Mouse (Mus musculus) thymus, adult 2 months (tissue): Measurements from ENCODE around the gene Clp1. TPM values are rescaled to one million over a fixed set of nuclear protein-coding genes. Genes with fewer than 3 reads are reported as not detected.

Experiments
- DNase-seq: peaks from one replicate; pipeline ENCODE4 v3.0.0; 2021
- H3K27ac ChIP-seq: fragments of 200-500 bp; 2 replicates; pipeline ENCODE4 v1.5.1; 2012; ENCODE audit warnings: low read length, control low read depth; ENCODE audit not compliant: control insufficient read depth, insufficient read depth
- H3K27me3 ChIP-seq: fragments of 200-500 bp; 2 replicates; pipeline ENCODE4 v1.6.1; 2012; ENCODE audit warnings: mild to moderate bottlenecking, low read length, moderate library complexity, mixed read lengths; ENCODE audit not compliant: control insufficient read depth, insufficient read depth
- H3K36me3 ChIP-seq: fragments of 200-500 bp; 2 replicates; pipeline ENCODE4 v1.6.1; 2012; ENCODE audit warnings: mild to moderate bottlenecking, low read length, moderate library complexity; ENCODE audit not compliant: control insufficient read depth, insufficient read depth
- H3K4me1 ChIP-seq: fragments of 200-500 bp; replicated peaks from 2 replicates; pipeline ENCODE4 v1.6.1; 2012; ENCODE audit warnings: low read length; ENCODE audit not compliant: control insufficient read depth, insufficient read depth
- H3K4me3 ChIP-seq: fragments of 200-500 bp; 2 replicates; pipeline ENCODE4 v1.5.1; 2012; ENCODE audit warnings: mild to moderate bottlenecking, low read length, control low read depth, moderate library complexity; ENCODE audit not compliant: control insufficient read depth, insufficient read depth
- CTCF ChIP-seq: fragments of 200-500 bp; IDR thresholded peaks from 2 replicates; pipeline ENCODE4 v1.5.1; 2012; ENCODE audit warnings: mild to moderate bottlenecking, control low read depth, low read length, moderate library complexity, borderline replicate concordance; ENCODE audit not compliant: control insufficient read depth, poor library complexity, insufficient read depth; ENCODE audit errors: extremely low read depth
- POLR2A ChIP-seq: fragments of 200-500 bp; IDR thresholded peaks from 2 replicates; pipeline ENCODE4 v1.6.1; 2012; ENCODE audit warnings: mild to moderate bottlenecking, low read length, control low read depth, moderate library complexity; ENCODE audit not compliant: control insufficient read depth, poor library complexity, insufficient read depth; ENCODE audit errors: extremely low read depth
- WGBS: fragments of 180-500 bp; shearing (Covaris S2); methylation state at CpG from one replicate; pipeline ENCODE4 v1.1.7; 2018; 5-methylcytosine and 5-hydroxymethylcytosine counted together
- polyA plus RNA-seq: library from polyadenylated mRNA; depleted of rRNA; stranded (reverse); fragments of >200 nt; gene quantifications from 2 replicates; pipeline ENCODE4 v1.2.3, GENCODE M21; 2012

Gene Clp1
- polyA plus RNA-seq, 1 experiment, result 29.3 TPM

GRCm38 (mm10) chr2:84741841-84742450 is 14.8 kb upstream of the Clp1 start:
- H3K4me3 ChIP-seq, result no peak overlapping the region
- whole genome bisulfite sequencing, result 85% methylated on average over 5 of the region's 5 CpGs
- peaks cover 21% of the 10 kb centered on the region for H3K27me3 ChIP-seq
- DNase-seq, result no peak
- no peak for TF ChIP-seq POLR2A
- TF ChIP-seq CTCF, result no peak
- H3K36me3 ChIP-seq, result no peaks in the 10 kb centered on the region
- peaks cover 17% of the 10 kb centered on the region for H3K4me1 ChIP-seq
- H3K27ac ChIP-seq, result no peak overlapping the region

- Histone ChIP-seq H3K4me3 (no peak overlapping the region), H3K36me3 (no peaks in the 10 kb centered on the region), H3K27me3 (peaks cover 26% of the 10 kb centered on the region), H3K4me1 (peaks cover 17% of the 10 kb centered on the region), H3K27ac (no peak overlapping the region)
- no peak for DNase-seq
- TF ChIP-seq CTCF (no peak), POLR2A (no peak)
- 88% methylated on average over 15 of the region's 15 CpGs for WGBS
These were observed 13.6 kb upstream of the Clp1 start for GRCm38 (mm10) chr2:84740608-84741333.

GRCm38 (mm10) chr2:84738271-84738911 is 11.2 kb upstream of the Clp1 start:
- peaks cover 18% of the 10 kb centered on the region; the same call in 1 of the 2 replicates for H3K27me3 ChIP-seq
- 27% methylated on average over 12 of the region's 12 CpGs for WGBS
- H3K4me3 ChIP-seq, result no peak overlapping the region
- DNase-seq, result no peak
- H3K4me1 ChIP-seq, result peaks cover 11% of the 10 kb centered on the region
- no peaks in the 10 kb centered on the region for H3K36me3 ChIP-seq
- TF ChIP-seq CTCF (no peak), POLR2A (no peak)
- no peak overlapping the region for H3K27ac ChIP-seq

- 38% methylated on average over 8 of the region's 8 CpGs for whole genome bisulfite sequencing
- peaks cover 17% of the 10 kb centered on the region; the same call in 1 of the 2 replicates for H3K27me3 ChIP-seq
- H3K4me3 ChIP-seq, result no peak overlapping the region
- H3K4me1 ChIP-seq, result peaks cover 3% of the 10 kb centered on the region
- H3K27ac ChIP-seq, result no peak overlapping the region
- no peaks in the 10 kb centered on the region for H3K36me3 ChIP-seq
- DNase-seq, result no peak
- TF ChIP-seq CTCF, result no peak
- no peak for TF ChIP-seq POLR2A
These were observed 10.3 kb upstream of the Clp1 start for GRCm38 (mm10) chr2:84737451-84737925.

GRCm38 (mm10) chr2:84736312-84737161 is 9.4 kb upstream of the Clp1 start:
- H3K4me3 ChIP-seq, result no peak overlapping the region
- H3K36me3 ChIP-seq, result no peaks in the 10 kb centered on the region
- no peaks in the 10 kb centered on the region for H3K4me1 ChIP-seq
- WGBS, result 25% methylated on average over 27 of the region's 27 CpGs
- H3K27ac ChIP-seq, result no peak overlapping the region
- H3K27me3 ChIP-seq, result peaks cover 17% of the 10 kb centered on the region; the same call in 1 of the 2 replicates
- TF ChIP-seq CTCF (no peak), POLR2A (no peak)
- DNase-seq, result no peak

GRCm38 (mm10) chr2:84735346-84735920 is 8.3 kb upstream of the Clp1 start:
- no peaks in the 10 kb centered on the region for H3K36me3 ChIP-seq
- no peak overlapping the region for H3K4me3 ChIP-seq
- no peaks in the 10 kb centered on the region for H3K4me1 ChIP-seq
- DNase-seq, result no peak
- TF ChIP-seq CTCF, result no peak
- no peak for TF ChIP-seq POLR2A
- no peak overlapping the region for H3K27ac ChIP-seq
- H3K27me3 ChIP-seq, result peaks cover 16% of the 10 kb centered on the region; the same call in 1 of the 2 replicates
- 29% methylated on average over 7 of the region's 7 CpGs for WGBS
